Mouse (Mus musculus) liver, embryonic 12.5 days (tissue): ENCODE results near the gene G6pdx. TPM values are rescaled to one million over a fixed set of nuclear protein-coding genes. Genes with fewer than 3 reads are reported as not detected.

ENCODE experiments used
- ATAC-seq: fragments of 200-750 bp; cut with Nextera tagmentation; 2 replicates; pipeline ENCODE4 v1.8.0; 2017; ENCODE audit warnings: moderate number of reproducible peaks, mild to moderate bottlenecking, moderate library complexity
- H3K27ac ChIP-seq: fragments of 300-500 bp; sonication (generic); 2 replicates; pipeline ENCODE4 v1.5.1; 2016; ENCODE audit warnings: mild to moderate bottlenecking
- H3K27me3 ChIP-seq: fragments of 300-500 bp; sonication (generic); replicated peaks from 2 replicates; pipeline ENCODE4 v1.6.1; 2016; ENCODE audit warnings: mild to moderate bottlenecking, moderate library complexity
- H3K36me3 ChIP-seq: fragments of 300-500 bp; sonication (generic); 2 replicates; pipeline ENCODE4 v1.6.1; 2016; ENCODE audit warnings: mild to moderate bottlenecking, moderate library complexity
- H3K4me1 ChIP-seq: fragments of 300-500 bp; sonication (generic); 2 replicates; pipeline ENCODE4 v1.6.1; 2016
- H3K4me2 ChIP-seq: fragments of 300-500 bp; sonication (generic); 2 replicates; pipeline ENCODE4 v1.6.1; 2016; ENCODE audit warnings: mild to moderate bottlenecking, moderate library complexity
- H3K4me3 ChIP-seq: fragments of 300-500 bp; sonication (generic); 2 replicates; pipeline ENCODE4 v1.5.1; 2016; ENCODE audit warnings: mild to moderate bottlenecking, moderate library complexity
- H3K9ac ChIP-seq: fragments of 300-500 bp; sonication (generic); 2 replicates; pipeline ENCODE4 v1.6.1; 2016; ENCODE audit warnings: mild to moderate bottlenecking, moderate library complexity
- H3K9me3 ChIP-seq: fragments of 300-500 bp; sonication (generic); replicated peaks from 2 replicates; pipeline ENCODE4 v1.6.1; 2016; ENCODE audit warnings: mild to moderate bottlenecking, moderate library complexity
- WGBS: fragments of 180-500 bp; shearing (Covaris S2); methylation state at CpG from one replicate; pipeline ENCODE4 v1.1.7; 2016; ENCODE audit not compliant: insufficient replicate concordance; 5-methylcytosine and 5-hydroxymethylcytosine counted together
- polyA plus RNA-seq: library from polyadenylated mRNA; unstranded; fragments of >200 nt; fragmentation: Nextera tagmentation; extraction: Ambion mirVana; gene quantifications from 2 replicates; pipeline ENCODE4 v1.2.1, GENCODE M21; 2016

The G6pdx gene
- polyA plus RNA-seq, 1 experiment from 2014 or later, result 60.4 TPM

- Histone ChIP-seq H3K36me3 (no peaks in the 10 kb centered on the region), H3K9ac (peak within 1 kb of the TSS; percentile 76), H3K4me1 (peaks cover 21% of the 10 kb centered on the region), H3K27me3 (no peaks in the 10 kb centered on the region), H3K4me3 (peak within 1 kb of the TSS; percentile 60), H3K4me2 (peak within 1 kb of the TSS; percentile 75), H3K9me3 (no peaks in the 10 kb centered on the region), H3K27ac (peak within 1 kb of the TSS; percentile 89)
- WGBS, result 12% methylated on average over 27 of the region's 30 CpGs
- ATAC-seq, result peak; percentile 100
Observed at GRCm38 (mm10) chrX:74392535-74393443, 36.2 kb downstream of the G6pdx start, which contains the start of the genes Fam3a and Ikbkg. Fam3a (minus strand) TSS chrX:74393272. Ikbkg (plus strand) TSS chrX:74393290.

GRCm38 (mm10) chrX:74388153-74388552 lies 40.8 kb downstream of the G6pdx start:
- ATAC-seq, result peak; percentile 38; the same call in 1 of the 2 replicates
- H3K9ac ChIP-seq, result no peak overlapping the region
- peaks cover 42% of the 10 kb centered on the region for H3K4me1 ChIP-seq
- no peak overlapping the region for H3K4me3 ChIP-seq
- no peaks in the 10 kb centered on the region for H3K27me3 ChIP-seq
- no peaks in the 10 kb centered on the region for H3K9me3 ChIP-seq
- H3K27ac ChIP-seq, result peak overlapping the region; percentile 70
- peak overlapping the region; percentile 16; the same call in 1 of the 2 replicates for H3K4me2 ChIP-seq
- peaks cover 22% of the 10 kb centered on the region for H3K36me3 ChIP-seq

- H3K9me3 ChIP-seq, result no peaks in the 10 kb centered on the region
- no peak overlapping the region for H3K4me3 ChIP-seq
- peak overlapping the region; percentile 20 for H3K4me2 ChIP-seq
- H3K27ac ChIP-seq, result peak overlapping the region; percentile 20; the same call in 1 of the 2 replicates
- peak; percentile 86 for ATAC-seq
- H3K9ac ChIP-seq, result no peak overlapping the region
- peaks cover 22% of the 10 kb centered on the region for H3K36me3 ChIP-seq
- peaks cover 39% of the 10 kb centered on the region for H3K4me1 ChIP-seq
- 30% methylated on average over 2 of the region's 2 CpGs for WGBS
- H3K27me3 ChIP-seq, result no peaks in the 10 kb centered on the region
Observed at GRCm38 (mm10) chrX:74384451-74384850, 44.5 kb downstream of the G6pdx start.

- peak within 1 kb of the TSS; percentile 56; the same call in 1 of the 2 replicates for H3K27ac ChIP-seq
- 13% methylated on average over 32 of the region's 32 CpGs for WGBS
- ATAC-seq, result peak; percentile 90
Observed at GRCm38 (mm10) chrX:74372888-74373549, 56.0 kb downstream of the G6pdx start, which contains the start of the genes Ubl4a and Slc10a3. Ubl4a (minus strand) TSS chrX:74373218. Slc10a3 (minus strand) TSS chrX:74373349.

GRCm38 (mm10) chrX:74368209-74368909 lies 60.6 kb downstream of the G6pdx start:
- Histone ChIP-seq H3K4me2 (peak overlapping the region; percentile 78), H3K27ac (peak overlapping the region; percentile 77), H3K9me3 (no peaks in the 10 kb centered on the region), H3K9ac (peak overlapping the region; percentile 85), H3K27me3 (no peaks in the 10 kb centered on the region; the same call in 1 of the 2 replicates), H3K4me1 (peaks cover 42% of the 10 kb centered on the region), H3K36me3 (peaks cover 25% of the 10 kb centered on the region), H3K4me3 (peak overlapping the region; percentile 74)
- 14% methylated on average over 46 of the region's 49 CpGs for WGBS
- ATAC-seq, result peak; percentile 80

More at GRCm38 (mm10) chrX:74372888-74373549, 56.0 kb downstream of the G6pdx start, which contains the start of the genes Ubl4a and Slc10a3:
- H3K4me3 ChIP-seq, result peak within 1 kb of the TSS; percentile 59
- H3K9me3 ChIP-seq, result no peaks in the 10 kb centered on the region
- peak within 1 kb of the TSS; percentile 67 for H3K9ac ChIP-seq
- H3K4me1 ChIP-seq, result peaks cover 27% of the 10 kb centered on the region
- peaks cover 9% of the 10 kb centered on the region; the same call in 1 of the 2 replicates for H3K36me3 ChIP-seq
- H3K27me3 ChIP-seq, result no peaks in the 10 kb centered on the region
- H3K4me2 ChIP-seq, result peak within 1 kb of the TSS; percentile 71

GRCm38 (mm10) chrX:74367512-74367911 lies 61.5 kb downstream of the G6pdx start:
- no peaks in the 10 kb centered on the region for H3K9me3 ChIP-seq
- ATAC-seq, result no peak
- peaks cover 38% of the 10 kb centered on the region for H3K4me1 ChIP-seq
- H3K36me3 ChIP-seq, result peaks cover 25% of the 10 kb centered on the region
- 56% methylated on average over 10 of the region's 10 CpGs for WGBS
- peak overlapping the region; percentile 78 for H3K4me2 ChIP-seq
- peak overlapping the region; percentile 85 for H3K9ac ChIP-seq
- no peaks in the 10 kb centered on the region; the same call in 1 of the 2 replicates for H3K27me3 ChIP-seq
- peak overlapping the region; percentile 77 for H3K27ac ChIP-seq
- H3K4me3 ChIP-seq, result peak overlapping the region; percentile 74

Other genes starting within 250 kb of the G6pdx start
- 79.2 and 80.1 TPM in 2 replicates for gene Flna, start 179.4 kb downstream of the G6pdx start, polyA plus RNA-seq
- gene Emd, start 174.5 kb downstream of the G6pdx start, polyA plus RNA-seq, result 10.1 and 11.6 TPM in 2 replicates
- gene Rpl10, start 158.4 kb downstream of the G6pdx start, polyA plus RNA-seq, result 624 and 688 TPM in 2 replicates
- gene Taz, start 147.3 kb downstream of the G6pdx start, polyA plus RNA-seq, result 33.4 and 36.5 TPM in 2 replicates
- gene Dnase1l1, start 146.9 kb downstream of the G6pdx start, polyA plus RNA-seq, result 19.8 and 21.6 TPM in 2 replicates
- 76.4 and 77.9 TPM in 2 replicates for gene Atp6ap1, start 132.1 kb downstream of the G6pdx start, polyA plus RNA-seq
- 64.1 and 78.8 TPM in 2 replicates for gene Gdi1, start 124.2 kb downstream of the G6pdx start, polyA plus RNA-seq
- 44.3 and 44.5 TPM in 2 replicates for gene Fam50a, start 116.2 kb downstream of the G6pdx start, polyA plus RNA-seq
- gene Plxna3, start 100.1 kb downstream of the G6pdx start, polyA plus RNA-seq, result 2.4 and 2.6 TPM in 2 replicates
- gene Lage3, start 75.6 kb downstream of the G6pdx start, polyA plus RNA-seq, result 67.1 and 69.0 TPM in 2 replicates
- gene Ubl4a, start 56.0 kb downstream of the G6pdx start, polyA plus RNA-seq, result 50.1 and 50.7 TPM in 2 replicates
- gene Slc10a3, start 55.8 kb downstream of the G6pdx start, polyA plus RNA-seq, result 9.7 and 9.9 TPM in 2 replicates
- 10.7 and 12.4 TPM in 2 replicates for gene Fam3a, start 35.9 kb downstream of the G6pdx start, polyA plus RNA-seq
- gene Ikbkg, start 35.9 kb downstream of the G6pdx start, polyA plus RNA-seq, result 21.6 and 22.4 TPM in 2 replicates
- gene Gm6880, start 52.2 kb upstream of the G6pdx start, polyA plus RNA-seq, result not detected in 2 replicates
- gene Olfr1326-ps1, start 145.7 kb upstream of the G6pdx start, polyA plus RNA-seq, result not detected in 2 replicates
- gene Olfr1325, start 163.5 kb upstream of the G6pdx start, polyA plus RNA-seq, result not detected in 2 replicates
- not detected in 2 replicates for gene Gm5640, start 216.4 kb upstream of the G6pdx start, polyA plus RNA-seq